Mouse (Mus musculus) hindbrain, embryonic 15.5 days (tissue): ENCODE measurements at regions not wholly inside any gene's neighbourhood (a gene's known extent, or its start where the extent isn't known, plus 50 kb on each side); places are given as distances from the start of the nearest gene placed in this dataset.

Source experiments
- ATAC-seq: fragments of 200-750 bp; cut with Nextera tagmentation; 2 replicates; pipeline ENCODE4 v1.8.0; 2017; ENCODE audit warnings: low read depth, moderate number of reproducible peaks, moderate TSS enrichment; ENCODE audit not compliant: low FRiP score
- H3K27ac ChIP-seq: fragments of 300-500 bp; sonication (generic); replicated peaks from 2 replicates; pipeline ENCODE4 v1.5.1; 2015; ENCODE audit warnings: mild to moderate bottlenecking, inconsistent platforms
- H3K27me3 ChIP-seq: fragments of 300-500 bp; sonication (generic); 2 replicates; pipeline ENCODE4 v1.6.1; 2015; ENCODE audit warnings: control low read depth, inconsistent platforms
- H3K36me3 ChIP-seq: fragments of 300-500 bp; sonication (generic); 2 replicates; pipeline ENCODE4 v1.6.1; 2015; ENCODE audit warnings: control low read depth, inconsistent platforms
- H3K4me1 ChIP-seq: fragments of 300-500 bp; sonication (generic); replicated peaks from 2 replicates; pipeline ENCODE4 v1.6.1; 2015; ENCODE audit warnings: control low read depth, inconsistent platforms
- H3K4me2 ChIP-seq: fragments of 300-500 bp; sonication (generic); 2 replicates; pipeline ENCODE4 v1.6.1; 2015; ENCODE audit warnings: moderate library complexity, mild to moderate bottlenecking, inconsistent platforms
- H3K4me3 ChIP-seq: fragments of 300-500 bp; sonication (generic); 2 replicates; pipeline ENCODE4 v1.5.1; 2015; ENCODE audit warnings: mild to moderate bottlenecking, inconsistent platforms
- H3K9ac ChIP-seq: fragments of 300-500 bp; sonication (generic); 2 replicates; pipeline ENCODE4 v1.6.1; 2015; ENCODE audit warnings: inconsistent platforms
- H3K9me3 ChIP-seq: fragments of 300-500 bp; sonication (generic); 2 replicates; pipeline ENCODE4 v1.6.1; 2016; ENCODE audit warnings: control low read depth, inconsistent platforms
- WGBS: fragments of 180-500 bp; shearing (Covaris S2); methylation state at CpG from one replicate; pipeline ENCODE4 v1.1.7; 2015; 5-methylcytosine and 5-hydroxymethylcytosine counted together

- H3K36me3 ChIP-seq: no peaks in the 10 kb centered on the region
- 78% methylated on average over 16 of the region's 16 CpGs for WGBS
- no peak overlapping the region for H3K9ac ChIP-seq
- no peak overlapping the region for H3K27ac ChIP-seq
- no peak overlapping the region for H3K4me3 ChIP-seq
- H3K4me2 ChIP-seq: no peak overlapping the region
- no peak for ATAC-seq
- no peaks in the 10 kb centered on the region; the same call in 1 of the 2 replicates for H3K9me3 ChIP-seq
- no peaks in the 10 kb centered on the region for H3K4me1 ChIP-seq
- H3K27me3 ChIP-seq: no peaks in the 10 kb centered on the region
Measured at GRCm38 (mm10) chr8:23314275-23315123, 903.3 kb downstream of the Mrps31 start.

- H3K4me1 ChIP-seq: no peaks in the 10 kb centered on the region
- ATAC-seq: no peak
- no peaks in the 10 kb centered on the region for H3K27me3 ChIP-seq
- H3K36me3 ChIP-seq: no peaks in the 10 kb centered on the region
- no peak overlapping the region for H3K9ac ChIP-seq
- no peak overlapping the region for H3K4me3 ChIP-seq
- no peak overlapping the region for H3K27ac ChIP-seq
- no peaks in the 10 kb centered on the region for H3K9me3 ChIP-seq
- 63% methylated on average over 9 of the region's 9 CpGs for WGBS
- no peak overlapping the region for H3K4me2 ChIP-seq
Measured at GRCm38 (mm10) chr8:23319556-23319955, 908.4 kb downstream of the Mrps31 start.

- no peak overlapping the region for H3K4me3 ChIP-seq
- WGBS: 80% methylated on average over 5 of the region's 5 CpGs
- no peak for ATAC-seq
- no peaks in the 10 kb centered on the region for H3K4me1 ChIP-seq
- H3K27ac ChIP-seq: no peak overlapping the region
- no peaks in the 10 kb centered on the region for H3K9me3 ChIP-seq
- no peak overlapping the region for H3K9ac ChIP-seq
- no peaks in the 10 kb centered on the region for H3K27me3 ChIP-seq
- no peak overlapping the region for H3K4me2 ChIP-seq
- H3K36me3 ChIP-seq: no peaks in the 10 kb centered on the region
Measured at GRCm38 (mm10) chr8:23321166-23321565, 910.0 kb downstream of the Mrps31 start.

GRCm38 (mm10) chr8:23327283-23327682 lies 916.1 kb downstream of the Mrps31 start:
- Histone ChIP-seq H3K9ac (no peak overlapping the region), H3K36me3 (no peaks in the 10 kb centered on the region), H3K9me3 (no peaks in the 10 kb centered on the region), H3K4me1 (no peaks in the 10 kb centered on the region), H3K27ac (no peak overlapping the region), H3K27me3 (no peaks in the 10 kb centered on the region), H3K4me3 (no peak overlapping the region), H3K4me2 (no peak overlapping the region)
- ATAC-seq: no peak
- 89% methylated on average over 4 of the region's 4 CpGs for WGBS

- Histone ChIP-seq H3K27me3 (no peaks in the 10 kb centered on the region), H3K4me2 (no peak overlapping the region), H3K4me1 (no peaks in the 10 kb centered on the region), H3K36me3 (no peaks in the 10 kb centered on the region), H3K4me3 (no peak overlapping the region), H3K9ac (no peak overlapping the region), H3K9me3 (no peaks in the 10 kb centered on the region), H3K27ac (no peak overlapping the region)
- WGBS: 23% methylated on average over 4 of the region's 4 CpGs
- no peak for ATAC-seq
Measured at GRCm38 (mm10) chr8:23344161-23344560, 933.0 kb downstream of the Mrps31 start.

- 87% methylated on average over 15 of the region's 15 CpGs for WGBS
- H3K9ac ChIP-seq: no peak overlapping the region
- ATAC-seq: no peak
Measured at GRCm38 (mm10) chr8:23351367-23351930, 940.3 kb downstream of the Mrps31 start.

GRCm38 (mm10) chr8:23352259-23353106 lies 941.3 kb downstream of the Mrps31 start:
- no peak for ATAC-seq
- WGBS: 54% methylated on average over 6 of the region's 6 CpGs

More at GRCm38 (mm10) chr8:23351367-23351930, 940.3 kb downstream of the Mrps31 start:
- Histone ChIP-seq H3K4me3 (no peak overlapping the region), H3K27ac (no peak overlapping the region), H3K4me2 (no peak overlapping the region), H3K36me3 (no peaks in the 10 kb centered on the region), H3K27me3 (no peaks in the 10 kb centered on the region), H3K4me1 (no peaks in the 10 kb centered on the region), H3K9me3 (no peaks in the 10 kb centered on the region)

GRCm38 (mm10) chr8:23360061-23360622 lies 949.0 kb downstream of the Mrps31 start:
- Histone ChIP-seq H3K4me2 (no peak overlapping the region), H3K27me3 (no peaks in the 10 kb centered on the region), H3K4me3 (no peak overlapping the region), H3K9ac (no peak overlapping the region), H3K36me3 (no peaks in the 10 kb centered on the region), H3K4me1 (peaks cover 4% of the 10 kb centered on the region; the same call in 1 of the 2 replicates), H3K9me3 (no peaks in the 10 kb centered on the region), H3K27ac (no peak overlapping the region)
- 28% methylated on average over 12 of the region's 12 CpGs for WGBS
- no peak for ATAC-seq

More at GRCm38 (mm10) chr8:23352259-23353106, 941.3 kb downstream of the Mrps31 start:
- Histone ChIP-seq H3K4me2 (no peak overlapping the region), H3K9me3 (no peaks in the 10 kb centered on the region), H3K36me3 (no peaks in the 10 kb centered on the region), H3K4me1 (no peaks in the 10 kb centered on the region), H3K27ac (no peak overlapping the region), H3K27me3 (no peaks in the 10 kb centered on the region), H3K4me3 (no peak overlapping the region), H3K9ac (no peak overlapping the region)

- H3K4me2 ChIP-seq: no peak overlapping the region
- WGBS: 9% methylated on average over 9 of the region's 9 CpGs
- ATAC-seq: peak; percentile 86
Measured at GRCm38 (mm10) chr8:23360850-23361274, 949.7 kb downstream of the Mrps31 start.

More at GRCm38 (mm10) chr8:23360850-23361274, 949.7 kb downstream of the Mrps31 start:
- H3K9me3 ChIP-seq: no peaks in the 10 kb centered on the region
- peaks cover 4% of the 10 kb centered on the region; the same call in 1 of the 2 replicates for H3K4me1 ChIP-seq
- no peaks in the 10 kb centered on the region for H3K27me3 ChIP-seq
- no peak overlapping the region for H3K9ac ChIP-seq
- H3K36me3 ChIP-seq: no peaks in the 10 kb centered on the region
- no peak overlapping the region; the same call in 1 of the 2 replicates for H3K27ac ChIP-seq
- H3K4me3 ChIP-seq: no peak overlapping the region
